Mouse (Mus musculus) MN1 (cell line): ENCODE results near the gene Ofcc1.

ENCODE experiments used
- DNase-seq: peaks from one replicate; pipeline ENCODE4 v3.0.0-alpha.2; 2016; ENCODE audit warnings: low spot score

Gene Ofcc1

DNA sequence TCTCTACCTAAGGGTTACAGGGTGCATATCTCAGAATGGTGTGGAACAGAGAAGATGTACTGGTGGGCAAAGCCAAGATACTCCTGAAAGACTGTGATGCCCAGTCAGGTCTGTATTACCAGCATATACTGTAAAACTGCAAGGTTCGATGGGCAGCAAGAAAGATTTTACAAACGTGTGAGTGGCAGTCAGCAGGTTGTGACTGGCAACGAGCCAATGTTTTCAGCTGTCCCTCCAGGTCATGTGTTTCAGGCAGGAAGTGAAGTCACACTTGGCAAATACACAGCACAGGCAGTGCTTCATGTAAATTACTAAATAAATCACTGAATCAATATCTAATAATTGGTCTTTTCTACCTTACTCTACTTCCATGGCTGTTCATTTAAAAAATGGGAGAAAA is at the start of gene Ofcc1:
Gene Ofcc1, minus strand, starts transcription at position 163 of the 400 bp plus-strand sequence.
- no peak for DNase-seq

DNA sequence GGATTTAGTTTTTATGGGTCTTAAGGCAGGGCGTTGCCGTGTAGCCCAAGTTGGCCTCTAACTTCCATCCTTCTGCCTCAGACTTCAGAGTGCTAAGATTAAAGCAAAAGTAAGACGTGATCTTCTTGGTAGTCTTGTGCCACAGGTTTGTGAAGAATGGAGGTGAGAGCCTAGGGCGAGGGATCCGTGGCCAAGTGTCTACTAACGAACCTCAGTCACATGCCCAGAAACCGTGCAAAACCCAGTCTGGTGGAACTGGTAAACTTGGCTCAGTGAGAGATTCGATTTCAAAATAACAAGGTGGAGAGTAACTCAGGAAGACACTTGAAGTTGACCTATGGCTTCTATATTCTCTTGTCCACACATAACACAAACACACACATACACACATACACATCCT is 28.9 kb upstream of the Ofcc1 start:
- DNase-seq = no peak

DNA sequence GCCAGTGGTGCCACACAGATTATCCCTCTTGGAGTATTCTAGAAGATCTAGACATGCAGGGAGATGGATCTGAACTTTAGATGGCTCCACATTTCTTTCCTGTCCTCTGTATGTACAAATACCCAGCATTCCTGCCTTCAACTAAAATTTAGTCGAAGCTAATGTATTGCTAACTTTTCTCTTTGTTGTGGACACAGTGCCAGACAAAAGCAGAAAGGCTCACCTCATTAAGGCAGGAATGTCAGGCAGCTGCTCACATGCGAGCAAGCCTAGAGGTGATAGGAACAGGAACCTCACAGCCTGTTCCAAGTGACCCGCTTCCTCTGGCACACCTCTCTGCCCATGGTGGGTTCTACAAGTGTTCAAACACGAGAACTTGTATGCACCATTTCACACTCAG is 26.2 kb upstream of the Ofcc1 start:
- no peak for DNase-seq

DNA sequence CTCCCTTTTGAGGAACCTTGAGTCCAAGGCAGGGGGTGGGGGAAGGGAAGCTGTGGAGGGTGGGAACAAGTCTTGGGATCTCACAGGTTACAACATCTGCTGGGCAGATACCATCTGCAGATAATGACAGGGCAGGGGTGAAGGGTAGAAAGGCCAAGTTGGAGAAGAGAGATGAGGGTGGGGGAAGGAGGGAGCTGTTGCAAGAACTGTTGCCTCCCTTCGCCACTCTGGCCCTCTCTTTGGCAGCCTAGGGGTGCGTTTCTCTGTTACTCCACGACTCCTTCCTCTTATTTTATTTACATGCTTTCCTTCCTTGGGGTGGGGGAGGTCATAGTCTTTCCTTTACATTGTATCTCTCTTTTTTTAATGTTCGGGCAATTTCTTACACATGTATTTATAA is 23.7 kb upstream of the Ofcc1 start:
- DNase-seq = no peak

DNA sequence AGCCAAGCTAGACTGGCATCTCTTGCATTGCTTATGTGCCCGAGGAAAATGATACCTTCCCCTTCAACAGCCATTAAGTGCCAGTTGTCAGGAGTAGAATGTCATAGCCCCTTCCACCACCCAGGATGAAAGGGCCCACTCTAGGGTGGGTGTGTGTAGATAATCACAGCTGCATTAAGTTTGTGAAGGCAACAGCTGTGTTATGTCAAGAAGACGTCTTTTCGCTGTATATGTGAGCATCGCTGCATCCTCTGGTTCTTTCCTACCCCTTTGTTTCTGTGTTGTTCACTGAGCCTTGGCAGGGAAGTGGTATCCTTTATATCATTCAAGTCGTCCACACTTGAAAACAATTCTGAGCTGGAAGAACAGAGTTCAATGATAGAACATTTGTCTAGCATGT is 15.5 kb upstream of the Ofcc1 start:
- DNase-seq = no peak

DNA sequence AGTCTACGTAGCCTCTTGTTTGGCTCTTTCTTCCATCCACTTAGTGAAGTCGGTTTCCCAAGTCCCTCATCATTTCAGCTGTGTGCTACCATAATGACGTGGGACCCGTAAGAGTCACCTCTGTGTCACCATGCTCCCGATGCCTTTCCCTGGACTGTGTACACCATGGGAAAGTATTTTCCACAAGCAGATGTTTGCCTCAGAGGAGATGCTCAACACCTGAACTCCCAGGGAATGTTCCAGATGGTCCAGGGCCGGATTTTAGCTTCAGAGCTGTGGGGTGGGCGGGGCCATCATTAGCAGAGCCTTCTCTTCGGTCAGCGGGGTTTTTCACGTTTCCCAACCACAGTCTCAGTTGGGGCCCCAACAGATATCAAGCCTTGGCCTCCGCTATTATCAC is 5.5 kb upstream of the Ofcc1 start:
- no peak for DNase-seq

DNA sequence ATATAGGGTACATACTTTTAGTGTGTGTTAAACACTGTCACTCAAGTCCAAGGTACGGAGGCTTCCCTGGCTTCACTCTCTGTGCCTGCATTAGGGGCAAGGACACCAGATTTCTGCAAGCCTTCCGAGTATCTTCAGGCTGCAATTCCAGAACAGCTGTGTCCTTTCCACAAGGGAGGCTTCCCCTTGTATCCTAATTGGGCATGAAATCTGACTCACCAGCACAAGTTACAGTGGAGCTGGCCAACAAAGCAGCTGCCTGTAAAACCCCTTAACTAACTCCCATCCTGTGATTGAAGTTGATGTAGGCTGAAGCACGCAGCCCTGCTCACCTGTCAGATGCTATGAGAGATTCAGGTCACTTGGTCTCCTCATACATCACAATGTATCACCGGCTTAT is 3.6 kb upstream of the Ofcc1 start:
- no peak for DNase-seq

DNA sequence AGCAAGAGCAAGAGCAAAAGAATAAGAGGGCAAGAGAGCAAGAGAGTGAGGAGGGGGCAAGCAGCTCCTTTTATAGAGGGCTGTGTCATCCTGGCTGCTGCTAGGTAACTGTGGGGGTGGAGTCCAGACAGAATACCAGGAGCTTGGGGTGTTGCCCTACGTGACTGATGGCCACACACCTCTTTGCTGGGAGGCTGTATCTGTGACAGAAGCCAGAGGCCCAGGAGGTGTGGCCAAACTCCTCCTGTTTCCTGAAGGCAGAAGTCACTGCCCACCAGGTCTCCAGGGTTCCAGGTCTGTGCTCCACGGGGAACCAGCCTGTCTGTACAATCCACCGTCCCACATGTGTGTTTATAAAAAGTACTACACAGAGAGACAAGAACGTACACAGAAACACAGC is 558 bp downstream of the Ofcc1 start:
- DNase-seq = no peak

DNA sequence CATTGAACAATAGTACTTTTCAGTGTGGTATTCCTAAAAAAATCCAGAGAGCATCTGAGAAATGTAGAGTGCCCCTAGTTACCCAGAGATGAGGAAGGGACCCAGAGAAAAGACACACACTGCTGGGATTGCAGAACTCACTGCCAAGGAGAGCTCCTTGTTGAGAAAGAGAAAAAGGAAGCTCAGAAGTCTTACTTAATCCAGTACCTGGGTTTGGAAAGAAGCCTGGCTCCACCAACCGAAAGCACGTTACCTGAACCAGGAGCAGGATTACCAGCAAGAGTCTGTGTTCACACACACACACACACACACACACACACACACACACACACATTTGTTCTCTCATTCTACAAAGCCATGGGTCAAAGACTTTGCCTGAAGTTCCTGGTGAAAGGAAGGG is 14.2 kb downstream of the Ofcc1 start:
- no peak for DNase-seq

DNA sequence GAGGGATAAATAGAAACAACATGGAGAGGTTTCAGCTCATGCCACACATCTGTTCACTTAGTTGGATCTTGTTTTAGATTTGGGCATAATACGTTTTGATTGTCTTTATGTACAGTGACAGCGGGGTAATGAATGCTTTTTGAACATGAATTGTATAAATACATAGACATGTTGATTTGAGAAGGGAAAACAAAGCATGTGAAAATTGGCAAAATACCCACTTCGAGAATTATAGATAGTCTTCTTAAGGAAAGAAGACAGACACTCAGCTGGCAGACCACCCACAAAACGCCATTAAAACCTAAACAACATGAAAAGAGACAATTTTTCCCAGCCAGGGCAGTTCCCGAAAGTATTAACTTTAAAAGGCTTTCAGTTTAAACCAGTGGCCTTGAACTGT is 37.9 kb downstream of the Ofcc1 start:
- no peak for DNase-seq

DNA sequence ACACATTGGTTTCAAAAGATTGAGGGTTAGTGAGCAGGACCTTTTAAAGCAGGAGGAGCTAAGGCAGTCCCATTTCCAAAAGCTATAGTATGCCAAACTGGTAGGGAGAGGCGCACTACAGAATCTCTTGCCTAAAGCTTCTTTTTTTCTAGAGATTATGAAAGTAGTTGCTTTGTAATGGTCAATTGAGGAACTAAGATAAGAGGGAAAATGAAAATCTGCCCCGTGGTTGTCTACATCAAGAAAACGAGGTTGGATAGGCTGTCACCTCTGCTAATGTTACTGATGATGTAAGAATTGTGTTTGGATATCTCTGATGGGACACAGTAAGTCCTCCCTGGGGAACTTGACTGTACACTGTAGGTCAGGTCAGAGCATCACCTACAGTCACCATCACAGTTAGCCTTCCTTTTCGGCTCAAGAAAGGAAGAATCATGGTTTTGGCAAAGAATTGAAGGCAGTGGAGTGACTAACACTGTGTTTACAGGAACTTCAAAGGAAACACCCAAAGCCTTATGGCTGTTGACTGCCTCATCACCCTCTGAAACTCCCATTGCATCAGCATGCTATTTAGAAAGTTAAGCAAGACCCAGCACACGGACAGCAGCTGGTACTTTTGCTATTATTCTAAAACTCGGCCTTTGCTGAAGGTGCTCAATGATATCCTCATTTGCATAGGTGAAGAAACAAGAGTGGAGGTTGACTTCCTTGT is 40.3 kb downstream of the Ofcc1 start:
- no peak for DNase-seq

DNA sequence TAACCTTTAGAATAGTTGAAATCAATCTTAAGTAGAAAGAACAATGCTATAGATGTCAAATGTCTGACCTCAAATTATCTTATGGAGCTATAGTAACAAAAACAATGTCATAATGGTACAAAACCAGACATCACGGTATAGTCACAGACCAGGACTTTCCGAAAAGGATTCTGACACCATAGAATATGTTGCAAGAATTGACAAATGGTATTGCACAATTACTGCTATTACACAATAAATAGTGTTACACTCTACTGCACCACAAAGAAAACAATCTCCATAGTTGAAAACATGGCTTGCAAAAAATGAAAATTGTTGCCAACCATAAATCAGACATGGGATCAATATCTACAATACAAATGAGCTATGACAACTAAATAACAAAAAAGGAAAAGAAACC is 43.5 kb downstream of the Ofcc1 start:
- DNase-seq = no peak

DNA sequence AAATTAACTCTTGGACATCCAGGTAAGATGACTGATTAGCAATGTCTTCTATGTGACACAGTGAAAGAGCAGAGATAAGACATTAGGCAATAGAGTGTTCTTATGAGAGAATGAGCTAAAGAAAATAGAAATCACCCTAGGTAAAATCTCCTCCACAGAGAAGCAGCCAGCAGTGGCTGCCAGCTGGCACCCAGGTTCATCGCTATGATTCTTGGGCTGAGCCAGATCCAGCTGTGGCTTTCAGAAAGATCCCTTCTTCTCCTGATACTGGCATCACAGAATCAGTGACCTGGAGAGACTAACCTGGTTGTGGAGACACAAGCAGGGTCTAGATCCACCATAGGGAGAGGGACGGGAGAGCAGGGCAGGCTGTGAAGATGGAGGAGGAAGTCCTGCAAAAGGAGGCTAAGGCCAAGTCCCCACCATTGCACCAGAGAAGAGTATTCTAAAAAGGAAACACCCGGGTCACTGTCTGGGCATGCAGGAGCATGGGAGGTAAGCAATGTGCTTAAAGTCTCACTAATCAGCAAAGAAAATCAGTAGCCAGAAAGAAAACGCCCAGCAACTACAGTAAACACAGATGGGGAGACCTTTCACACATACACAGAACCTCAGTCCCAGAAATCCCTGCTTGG is 46.0 kb downstream of the Ofcc1 start:
- no peak for DNase-seq

DNA sequence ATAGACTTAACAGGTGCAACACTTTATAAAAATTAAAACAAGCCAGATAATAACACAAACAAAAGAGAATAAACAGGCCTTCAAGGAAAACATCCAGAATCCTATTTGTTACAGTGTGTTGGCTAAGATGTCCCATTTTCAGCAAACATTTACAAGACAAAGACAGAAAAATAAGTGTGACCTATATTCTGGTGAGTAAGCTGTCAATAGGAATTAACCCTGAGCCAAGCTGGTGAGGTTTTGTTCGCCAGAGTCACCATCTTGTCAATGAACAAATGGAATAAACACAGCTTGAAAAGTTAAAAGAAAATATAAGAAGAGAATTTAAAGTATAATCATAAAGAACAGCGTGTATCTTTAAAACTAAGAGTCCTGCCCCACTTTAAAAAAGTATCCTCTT is 68.4 kb downstream of the Ofcc1 start:
- no peak for DNase-seq

DNA sequence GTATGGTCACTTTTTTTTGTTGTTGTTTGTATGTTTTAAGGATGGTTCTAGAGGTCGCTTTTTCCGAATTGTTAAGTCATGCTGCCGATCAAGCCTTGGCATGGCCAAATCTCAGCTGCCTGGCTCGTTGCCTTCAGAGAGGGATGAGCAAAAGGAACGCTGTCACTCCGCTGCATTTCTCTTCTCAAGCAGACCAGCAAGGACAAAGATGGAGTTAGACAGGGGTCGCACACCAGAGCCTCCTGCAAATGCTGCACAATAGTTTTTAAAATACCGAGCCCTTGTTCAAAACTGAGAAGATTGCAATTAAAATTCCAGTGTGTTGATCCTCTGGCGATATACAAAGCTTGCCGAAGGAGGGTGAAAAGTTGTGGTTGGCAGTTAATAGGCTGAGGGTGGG is 70.4 kb downstream of the Ofcc1 start:
- no peak for DNase-seq

DNA sequence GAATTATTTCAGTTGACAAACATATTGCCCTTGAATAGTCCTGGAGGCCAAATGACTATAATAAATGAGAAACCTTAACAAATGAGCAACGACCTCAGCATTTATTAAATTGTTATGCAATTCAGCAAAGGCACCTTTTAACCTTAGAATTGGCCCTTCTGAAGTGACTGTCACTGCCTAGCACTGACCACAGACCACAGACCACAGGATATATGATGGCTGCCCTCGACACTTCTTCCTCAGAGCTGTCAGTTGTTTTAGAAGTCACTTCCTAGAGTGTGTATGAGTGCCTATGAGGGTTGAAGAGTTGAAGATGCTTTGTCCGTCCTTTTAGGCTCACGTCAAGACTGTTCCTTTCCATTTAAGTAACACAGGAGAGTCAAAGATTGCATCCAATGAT is 72.6 kb downstream of the Ofcc1 start:
- DNase-seq = no peak

DNA sequence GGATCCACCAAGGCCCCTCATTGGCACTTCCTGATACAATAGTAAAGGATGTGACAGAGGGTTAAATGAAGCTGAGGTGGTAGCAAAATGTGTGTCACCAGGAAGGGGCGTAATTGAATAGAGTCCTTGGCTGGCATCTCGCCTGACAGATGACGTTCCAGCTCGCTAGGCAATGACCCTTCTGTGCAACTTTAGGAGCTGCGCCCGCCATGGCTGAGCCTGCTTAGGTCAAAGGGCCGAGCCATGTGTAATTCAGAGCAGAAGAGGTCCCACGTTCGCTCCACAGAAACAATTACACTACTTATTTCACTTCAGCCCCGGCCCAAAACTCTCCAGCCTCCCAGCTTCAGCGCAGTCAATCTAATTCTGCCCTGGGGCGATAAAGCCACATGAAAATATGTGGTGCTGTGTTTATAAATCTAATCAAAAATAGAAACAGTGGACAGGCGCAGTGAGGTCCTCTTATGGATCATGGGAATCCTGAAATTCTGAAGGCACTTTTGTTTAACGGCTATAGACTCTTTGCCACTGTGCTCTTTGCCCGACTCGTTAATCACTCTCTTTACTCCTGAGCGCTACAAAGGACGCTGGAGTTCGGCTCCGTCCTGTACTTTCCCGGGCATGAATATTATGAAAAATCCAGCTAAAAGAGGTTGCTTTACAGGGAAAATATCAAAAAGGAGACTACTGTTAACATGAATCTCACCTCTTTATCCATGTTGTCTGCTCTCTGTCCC is 73.8 kb downstream of the Ofcc1 start:
- DNase-seq = no peak

DNA sequence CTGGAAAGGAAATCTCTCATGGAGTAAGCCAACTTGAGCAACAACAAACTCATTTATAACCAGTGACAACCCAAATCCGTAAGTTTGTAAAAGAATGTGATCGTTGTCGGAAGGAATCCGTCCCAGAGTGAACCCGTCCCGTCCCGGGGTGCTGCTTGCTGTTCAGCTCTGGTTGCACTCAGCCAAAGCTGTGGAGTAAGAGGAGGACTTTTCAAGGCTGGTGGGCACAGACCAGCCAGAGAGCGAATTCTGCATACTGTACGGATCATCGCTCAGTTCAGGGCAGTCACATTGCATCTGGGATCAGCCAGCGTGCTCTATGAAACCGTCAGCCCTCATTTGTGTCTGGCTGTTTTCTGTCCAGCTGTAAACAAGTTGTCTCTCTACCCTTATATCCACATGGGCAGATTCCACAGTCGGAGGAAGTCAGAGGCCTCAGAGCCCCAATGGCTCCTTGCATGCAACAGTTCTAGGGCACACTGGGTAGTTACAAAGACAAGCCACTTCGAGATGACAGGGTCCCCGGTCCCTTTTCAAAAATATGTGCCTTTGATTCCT is 75.9 kb downstream of the Ofcc1 start:
- no peak for DNase-seq

DNA sequence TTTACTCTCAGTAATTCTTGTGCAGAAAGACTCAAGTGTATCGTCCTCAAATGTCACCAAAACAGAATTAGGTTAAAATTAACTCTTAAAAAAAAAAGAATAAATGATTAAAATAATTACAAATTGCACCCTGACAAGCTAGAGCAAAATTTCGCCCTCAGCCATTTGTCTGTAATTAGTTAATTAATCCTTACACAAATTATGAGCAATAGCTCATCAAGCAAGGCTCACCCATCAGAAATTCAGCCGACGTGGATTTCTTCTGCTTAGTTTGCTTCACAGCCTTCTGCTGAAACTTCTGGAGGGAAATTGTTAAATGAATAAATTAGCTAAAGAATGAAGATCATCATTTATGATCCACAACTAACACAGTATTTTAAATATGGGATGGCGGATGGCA is 80.6 kb downstream of the Ofcc1 start:
- no peak for DNase-seq

DNA sequence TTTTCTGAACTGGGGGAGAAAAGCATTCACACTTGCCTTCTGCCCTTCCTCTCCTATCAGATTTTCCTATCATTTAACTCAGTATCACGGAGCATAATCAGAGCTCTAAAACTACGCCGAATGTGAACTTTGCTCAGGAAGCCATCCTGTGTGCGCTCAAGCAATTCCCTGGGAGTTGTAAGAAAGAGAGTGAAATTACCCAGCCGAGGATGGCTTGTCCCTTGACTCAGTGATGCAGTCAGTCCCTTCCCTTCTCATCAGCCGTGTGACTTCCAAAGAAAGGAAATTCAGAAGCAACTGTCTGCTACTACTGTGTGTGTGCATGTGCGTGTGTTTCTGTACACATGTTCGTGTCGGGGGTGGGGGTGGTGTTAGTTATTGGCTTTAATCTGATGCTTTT is 93.7 kb downstream of the Ofcc1 start:
- no peak for DNase-seq

DNA sequence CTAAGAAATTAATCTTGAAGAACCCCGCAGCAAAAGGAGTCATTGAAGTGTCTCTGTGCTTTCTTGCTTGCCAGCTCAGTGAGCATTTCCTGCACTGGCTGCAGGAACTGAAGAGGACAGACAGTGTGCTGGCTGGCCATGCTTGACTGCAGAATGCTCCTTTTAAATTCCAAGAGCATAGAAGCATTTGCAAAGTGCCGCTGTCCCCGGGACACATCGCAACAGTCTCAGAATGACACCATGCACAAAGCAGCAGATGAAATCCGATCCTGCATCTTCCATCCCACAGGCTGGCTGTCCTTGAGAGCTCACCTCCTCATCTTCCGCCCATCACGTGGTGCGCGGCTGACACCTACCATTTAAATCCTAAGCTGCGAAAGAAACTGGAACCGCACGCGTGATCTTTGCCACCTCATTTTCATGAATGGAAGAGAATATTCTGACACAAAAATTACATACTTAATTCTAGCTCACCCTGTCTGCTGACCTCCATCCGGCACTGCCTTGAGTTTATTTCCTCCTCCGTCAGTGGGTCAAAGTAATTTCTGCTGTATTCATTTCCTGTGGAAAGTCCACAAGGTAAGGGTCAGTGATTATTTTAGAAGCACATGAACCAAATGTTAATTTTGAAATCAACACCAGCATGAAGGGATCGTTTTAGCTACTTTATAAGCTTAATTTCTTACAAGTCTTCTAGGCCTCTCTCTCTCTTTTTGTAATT is 98.0 kb downstream of the Ofcc1 start:
- DNase-seq = no peak

DNA sequence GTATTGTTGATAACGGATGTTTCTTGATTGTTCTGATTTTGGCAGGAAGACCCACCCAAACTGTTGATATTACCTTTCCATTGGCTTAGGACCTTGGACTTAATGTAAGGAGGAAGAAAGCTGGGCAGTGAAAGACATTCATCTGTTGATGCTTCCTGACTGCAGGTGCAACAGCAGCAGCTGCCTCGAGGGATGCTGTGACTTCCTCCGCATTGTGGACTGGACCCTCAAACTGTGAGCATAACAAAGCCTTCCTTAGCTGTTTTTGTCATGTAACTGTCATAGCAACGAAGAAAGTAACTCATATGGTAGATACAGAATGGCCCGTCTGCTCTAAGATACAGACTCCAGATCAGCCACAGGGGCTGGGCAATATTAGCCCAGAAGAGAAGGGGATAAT is 102.5 kb downstream of the Ofcc1 start:
- DNase-seq = no peak

DNA sequence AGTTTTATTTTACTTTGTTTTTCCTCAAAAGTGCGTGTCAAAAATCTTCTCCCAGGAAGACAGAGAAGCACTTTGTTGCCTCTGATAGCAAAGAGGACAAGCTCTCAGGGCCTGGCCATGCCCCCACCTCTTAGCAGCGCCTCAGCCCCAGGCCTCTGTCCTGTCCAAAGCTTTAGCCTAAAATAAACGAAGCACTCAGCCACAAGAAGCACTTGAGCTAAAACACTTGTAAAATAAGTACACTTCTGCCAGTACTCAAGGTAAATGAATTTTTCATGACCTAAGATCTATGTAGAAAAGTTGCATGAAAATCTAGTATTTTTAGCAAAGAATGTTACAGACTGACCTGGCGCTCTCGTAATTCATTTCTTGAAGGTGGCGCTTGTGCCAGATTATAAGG is 117.4 kb downstream of the Ofcc1 start:
- DNase-seq = no peak
